Mouse (Mus musculus): ENCODE data around the gene Olfr1382.

- TF ChIP-seq POLR2A (IDR thresholded peaks at IDR 0.05; ENCODE audit: low read depth, low read length) (no peak), CTCF (IDR thresholded peaks at IDR 0.05; ENCODE audit: extremely low read depth, insufficient read length, insufficient replicate concordance, low read depth, low read length) (no peak)
Observed at GRCm38 (mm10) chr11:49519348-49519747, 8.7 kb upstream of the Olfr1382 start, which contains the start of gene Olfr1383.

Data from small intestine, adult 2 months (tissue).